Mouse (Mus musculus): ENCODE measurements around the gene Tpd52l2. TPM values are rescaled to one million over a fixed set of nuclear protein-coding genes. Genes with fewer than 3 reads are reported as not detected.

Tpd52l2 gene
- total and polyA plus RNA-seq, 2 experiments, result 18.8 to 27.1 TPM

DNA sequence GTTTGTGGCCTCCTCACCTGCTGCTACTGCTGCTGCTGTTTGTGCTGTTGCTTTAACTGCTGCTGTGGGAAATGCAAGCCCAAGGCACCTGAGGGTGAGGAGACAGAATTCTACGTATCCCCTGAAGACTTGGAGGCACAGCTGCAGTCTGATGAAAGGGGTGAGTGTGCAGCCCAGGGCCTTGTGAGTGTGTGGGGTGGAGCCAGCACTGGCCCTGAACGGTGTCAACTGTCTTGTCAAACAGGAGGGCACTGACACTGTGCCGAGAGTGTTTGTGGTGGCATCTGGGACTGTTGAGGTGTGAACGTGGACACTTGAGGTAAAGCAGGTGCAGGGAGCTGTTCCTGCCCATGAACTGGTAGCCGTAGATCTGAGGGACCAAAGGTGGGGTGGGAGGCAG lies 51.7 kb downstream of the Tpd52l2 start:
- DNase-seq (ENCODE audit: extremely low read depth, low read depth, low spot score), result no peak
- Histone ChIP-seq H3K4me1 (ENCODE audit: control insufficient read depth, insufficient read depth, low read length) (no peaks in the 10 kb centered on the region), H3K9ac (ENCODE audit: low read depth, low read length) (no peak overlapping the region), H3K27ac (replicated peaks; ENCODE audit: insufficient read depth, low read depth, low read length) (no peak overlapping the region), H3K4me3 (ENCODE audit: insufficient read depth, low read depth, low read length) (no peak overlapping the region), H3K79me2 (ENCODE audit: control insufficient read depth, insufficient read depth, low read length) (no peaks in the 10 kb centered on the region), H3K36me3 (ENCODE audit: control insufficient read depth, insufficient read depth, low read length) (peaks cover 42% of the 10 kb centered on the region), H3K27me3 (ENCODE audit: control insufficient read depth, insufficient read depth, low read length) (no peaks in the 10 kb centered on the region)
- WGBS, result 90% methylated on average over 5 of the region's 5 CpGs
- TF ChIP-seq POLR2A (IDR thresholded peaks at IDR 0.05; ENCODE audit: extremely low read depth, insufficient read depth, low read length) (no peak), CTCF (IDR thresholded peaks at IDR 0.05; ENCODE audit: low read depth, low read length) (no peak)

DNA sequence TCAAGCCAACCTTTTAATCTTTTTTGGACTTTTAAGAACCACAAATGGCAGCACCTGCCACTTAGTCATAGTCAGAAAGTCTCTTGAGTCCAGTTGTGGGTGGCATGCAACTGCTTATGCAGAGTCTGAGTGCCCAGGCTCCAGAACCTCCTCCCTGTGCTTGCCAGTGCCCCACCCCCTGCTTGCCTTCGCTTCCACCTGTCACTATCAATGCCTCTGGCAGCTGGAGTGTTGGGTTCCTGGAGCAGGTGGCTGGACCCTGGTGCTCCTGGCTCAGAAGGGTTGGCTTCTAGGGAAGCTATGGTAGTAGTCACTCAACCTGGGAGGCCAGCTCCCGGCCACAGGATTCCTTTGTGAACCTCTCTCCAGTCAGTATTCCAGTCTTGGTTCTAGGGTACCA lies 53.3 kb downstream of the Tpd52l2 start:
- 98% methylated on average over 2 of the region's 2 CpGs for WGBS

DNA sequence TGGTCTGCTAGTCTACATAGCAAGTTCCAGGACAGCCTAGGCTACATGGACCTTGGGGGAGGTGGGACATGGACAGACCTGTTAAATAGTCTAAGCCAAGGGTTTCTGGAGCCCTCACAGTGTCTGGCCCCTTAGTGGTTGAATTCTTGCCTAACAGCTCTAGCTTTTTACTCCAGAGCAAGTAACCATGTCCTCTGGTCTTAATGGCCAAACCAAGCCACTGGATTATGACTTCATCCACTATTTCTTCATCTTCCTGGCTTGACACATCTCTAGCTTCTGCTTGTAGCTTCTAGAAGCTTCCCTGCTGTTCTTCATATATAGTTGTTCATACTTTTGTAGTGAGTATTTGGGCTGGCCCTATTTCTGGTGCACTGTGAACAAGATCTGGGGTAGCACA lies 56.8 kb downstream of the Tpd52l2 start:
- Histone ChIP-seq H3K4me1 (ENCODE audit: control insufficient read depth, insufficient read depth, low read length) (no peaks in the 10 kb centered on the region), H3K4me3 (ENCODE audit: insufficient read depth, low read depth, low read length) (no peak overlapping the region), H3K27ac (replicated peaks; ENCODE audit: insufficient read depth, low read depth, low read length) (no peak overlapping the region), H3K36me3 (ENCODE audit: control insufficient read depth, insufficient read depth, low read length) (peaks cover 22% of the 10 kb centered on the region), H3K79me2 (ENCODE audit: control insufficient read depth, insufficient read depth, low read length) (no peaks in the 10 kb centered on the region), H3K9ac (ENCODE audit: low read depth, low read length) (no peak overlapping the region), H3K27me3 (ENCODE audit: control insufficient read depth, insufficient read depth, low read length) (no peaks in the 10 kb centered on the region)
- no peak for TF ChIP-seq POLR2A (IDR thresholded peaks at IDR 0.05; ENCODE audit: extremely low read depth, insufficient read depth, low read length)
- DNase-seq (ENCODE audit: extremely low read depth, low read depth, low spot score), result no peak

More for the DNA sequence above, 53.3 kb downstream of the Tpd52l2 start:
- no peaks in the 10 kb centered on the region for H3K79me2 ChIP-seq (ENCODE audit: control insufficient read depth, insufficient read depth, low read length)
- no peaks in the 10 kb centered on the region for H3K27me3 ChIP-seq (ENCODE audit: control insufficient read depth, insufficient read depth, low read length)
- H3K4me3 ChIP-seq (ENCODE audit: insufficient read depth, low read depth, low read length), result no peak overlapping the region
- no peaks in the 10 kb centered on the region for H3K4me1 ChIP-seq (ENCODE audit: control insufficient read depth, insufficient read depth, low read length)
- TF ChIP-seq POLR2A (IDR thresholded peaks at IDR 0.05; ENCODE audit: extremely low read depth, insufficient read depth, low read length), result no peak
- no peak for TF ChIP-seq CTCF (IDR thresholded peaks at IDR 0.05; ENCODE audit: low read depth, low read length)
- peaks cover 42% of the 10 kb centered on the region for H3K36me3 ChIP-seq (ENCODE audit: control insufficient read depth, insufficient read depth, low read length)
- no peak overlapping the region for H3K27ac ChIP-seq (replicated peaks; ENCODE audit: insufficient read depth, low read depth, low read length)
- DNase-seq (ENCODE audit: extremely low read depth, low read depth, low spot score), result no peak
- H3K9ac ChIP-seq (ENCODE audit: low read depth, low read length), result no peak overlapping the region

DNA sequence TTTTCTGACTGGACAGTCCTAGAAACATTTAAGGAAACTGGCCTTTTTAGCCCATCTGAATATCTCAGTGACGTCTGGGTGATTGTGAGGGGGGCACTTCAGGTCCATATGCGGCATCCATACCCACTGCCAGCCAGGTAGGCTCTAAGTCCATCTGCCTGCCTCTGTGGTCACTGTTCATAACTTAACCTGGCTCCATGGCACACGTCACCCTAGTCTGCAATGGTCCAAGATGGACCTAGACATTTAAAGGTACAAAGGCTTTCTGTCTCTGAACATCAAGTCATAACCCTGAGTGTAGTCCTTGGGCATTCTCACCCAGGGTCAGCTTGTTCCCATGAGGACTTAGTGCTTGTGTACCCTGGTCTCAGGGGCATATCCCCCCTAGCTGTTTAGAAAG lies 70.4 kb downstream of the Tpd52l2 start:
- no peak for TF ChIP-seq CTCF (IDR thresholded peaks at IDR 0.05; ENCODE audit: low read depth, low read length)
- no peak for TF ChIP-seq POLR2A (IDR thresholded peaks at IDR 0.05; ENCODE audit: extremely low read depth, insufficient read depth, low read length)
- no peaks in the 10 kb centered on the region for H3K4me1 ChIP-seq (ENCODE audit: control insufficient read depth, insufficient read depth, low read length)
- no peak overlapping the region for H3K9ac ChIP-seq (ENCODE audit: low read depth, low read length)
- no peak for DNase-seq (ENCODE audit: extremely low read depth, low read depth, low spot score)
- H3K27me3 ChIP-seq (ENCODE audit: control insufficient read depth, insufficient read depth, low read length), result no peaks in the 10 kb centered on the region
- no peak overlapping the region for H3K27ac ChIP-seq (replicated peaks; ENCODE audit: insufficient read depth, low read depth, low read length)
- no peak overlapping the region for H3K4me3 ChIP-seq (ENCODE audit: insufficient read depth, low read depth, low read length)
- H3K36me3 ChIP-seq (ENCODE audit: control insufficient read depth, insufficient read depth, low read length), result no peaks in the 10 kb centered on the region; the same call in 1 of the 2 replicates
- WGBS, result 94% methylated on average over 3 of the region's 3 CpGs
- no peaks in the 10 kb centered on the region for H3K79me2 ChIP-seq (ENCODE audit: control insufficient read depth, insufficient read depth, low read length)

Other genes starting within 250 kb of the Tpd52l2 start
- gene Gmeb2, start 209.1 kb upstream of the Tpd52l2 start, total RNA-seq (2014; rRNA removed), result 7.4 and 8.8 TPM in 2 replicates
- gene Gmeb2, start 209.1 kb upstream of the Tpd52l2 start, polyA plus RNA-seq (2012; rRNA removed), result 10.7 and 16.1 TPM in 2 replicates
- 0.09 and 0.20 TPM in 2 replicates for gene Stmn3, start 182.6 kb upstream of the Tpd52l2 start, total RNA-seq (2014; rRNA removed)
- gene Stmn3, start 182.6 kb upstream of the Tpd52l2 start, polyA plus RNA-seq (2012; rRNA removed), result 0.07 TPM in 1 of 2 replicates, not detected in the other
- 13.5 and 13.9 TPM in 2 replicates for gene Rtel1, start 177.4 kb upstream of the Tpd52l2 start, total RNA-seq (2014; rRNA removed)
- 17.5 and 17.9 TPM in 2 replicates for gene Rtel1, start 177.4 kb upstream of the Tpd52l2 start, polyA plus RNA-seq (2012; rRNA removed)
- gene Zgpat, start 132.2 kb upstream of the Tpd52l2 start, total RNA-seq (2014; rRNA removed), result 17.9 and 18.9 TPM in 2 replicates
- gene Zgpat, start 132.2 kb upstream of the Tpd52l2 start, polyA plus RNA-seq (2012; rRNA removed), result 18.2 and 22.5 TPM in 2 replicates
- 10.1 and 14.2 TPM in 2 replicates for gene Arfrp1, start 131.7 kb upstream of the Tpd52l2 start, total RNA-seq (2014; rRNA removed)
- gene Arfrp1, start 131.7 kb upstream of the Tpd52l2 start, polyA plus RNA-seq (2012; rRNA removed), result 11.9 and 15.0 TPM in 2 replicates
- gene Lime1, start 117.1 kb upstream of the Tpd52l2 start, total RNA-seq (2014; rRNA removed), result 9.7 and 11.3 TPM in 2 replicates
- 22.2 and 36.9 TPM in 2 replicates for gene Lime1, start 117.1 kb upstream of the Tpd52l2 start, polyA plus RNA-seq (2012; rRNA removed)
- 5.2 and 5.3 TPM in 2 replicates for gene Zbtb46, start 37.7 kb upstream of the Tpd52l2 start, total RNA-seq (2014; rRNA removed)
- gene Zbtb46, start 37.7 kb upstream of the Tpd52l2 start, polyA plus RNA-seq (2012; rRNA removed), result 2.4 and 2.8 TPM in 2 replicates
- not detected in 2 replicates for gene Abhd16b, start 3.9 kb upstream of the Tpd52l2 start, total RNA-seq (2014; rRNA removed)
- not detected in 2 replicates for gene Abhd16b, start 3.9 kb upstream of the Tpd52l2 start, polyA plus RNA-seq (2012; rRNA removed)
- 20.2 and 23.8 TPM in 2 replicates for gene Dnajc5, start 23.3 kb downstream of the Tpd52l2 start, total RNA-seq (2014; rRNA removed)
- gene Dnajc5, start 23.3 kb downstream of the Tpd52l2 start, polyA plus RNA-seq (2012; rRNA removed), result 28.6 and 30.7 TPM in 2 replicates
- 28.1 and 30.9 TPM in 2 replicates for gene Uckl1, start 87.8 kb downstream of the Tpd52l2 start, total RNA-seq (2014; rRNA removed)
- 49.1 and 90.1 TPM in 2 replicates for gene Uckl1, start 87.8 kb downstream of the Tpd52l2 start, polyA plus RNA-seq (2012; rRNA removed)
- 24.3 and 27.3 TPM in 2 replicates for gene Prpf6, start 94.7 kb downstream of the Tpd52l2 start, total RNA-seq (2014; rRNA removed)
- gene Prpf6, start 94.7 kb downstream of the Tpd52l2 start, polyA plus RNA-seq (2012; rRNA removed), result 11.1 and 13.4 TPM in 2 replicates
- gene Zfp512b, start 95.7 kb downstream of the Tpd52l2 start, total RNA-seq (2014; rRNA removed), result 9.5 and 15.1 TPM in 2 replicates
- gene Zfp512b, start 95.7 kb downstream of the Tpd52l2 start, polyA plus RNA-seq (2012; rRNA removed), result 16.9 and 28.0 TPM in 2 replicates
- gene Samd10, start 102.1 kb downstream of the Tpd52l2 start, total RNA-seq (2014; rRNA removed), result 0.54 and 0.55 TPM in 2 replicates
- gene Samd10, start 102.1 kb downstream of the Tpd52l2 start, polyA plus RNA-seq (2012; rRNA removed), result 2.2 and 4.6 TPM in 2 replicates
- gene Gm29797, start 159.9 kb downstream of the Tpd52l2 start, total RNA-seq (2014; rRNA removed), result not detected in 2 replicates
- not detected in 2 replicates for gene Gm29797, start 159.9 kb downstream of the Tpd52l2 start, polyA plus RNA-seq (2012; rRNA removed)
- 1.4 and 2.9 TPM in 2 replicates for gene Sox18, start 174.5 kb downstream of the Tpd52l2 start, total RNA-seq (2014; rRNA removed)
- 8.0 and 9.8 TPM in 2 replicates for gene Sox18, start 174.5 kb downstream of the Tpd52l2 start, polyA plus RNA-seq (2012; rRNA removed)
- gene Tcea2, start 183.2 kb downstream of the Tpd52l2 start, total RNA-seq (2014; rRNA removed), result 1.1 and 1.4 TPM in 2 replicates
- gene Tcea2, start 183.2 kb downstream of the Tpd52l2 start, polyA plus RNA-seq (2012; rRNA removed), result 1.8 and 2.8 TPM in 2 replicates
- gene Rgs19, start 196.8 kb downstream of the Tpd52l2 start, total RNA-seq (2014; rRNA removed), result 1.5 and 3.2 TPM in 2 replicates
- gene Rgs19, start 196.8 kb downstream of the Tpd52l2 start, polyA plus RNA-seq (2012; rRNA removed), result 4.5 and 7.8 TPM in 2 replicates
- not detected in 2 replicates for gene Lkaaear1, start 201.3 kb downstream of the Tpd52l2 start, total RNA-seq (2014; rRNA removed)
- gene Lkaaear1, start 201.3 kb downstream of the Tpd52l2 start, polyA plus RNA-seq (2012; rRNA removed), result not detected in 2 replicates
- 0.13 TPM in 1 of 2 replicates, not detected in the other for gene Oprl1, start 217.9 kb downstream of the Tpd52l2 start, total RNA-seq (2014; rRNA removed)
- gene Oprl1, start 217.9 kb downstream of the Tpd52l2 start, polyA plus RNA-seq (2012; rRNA removed), result 0.06 TPM in 1 of 2 replicates, not detected in the other

Data from liver, adult 2 months (tissue).